33 mouse cellular contexts compared by ENCODE assay signal in the genomic region with DNA sequence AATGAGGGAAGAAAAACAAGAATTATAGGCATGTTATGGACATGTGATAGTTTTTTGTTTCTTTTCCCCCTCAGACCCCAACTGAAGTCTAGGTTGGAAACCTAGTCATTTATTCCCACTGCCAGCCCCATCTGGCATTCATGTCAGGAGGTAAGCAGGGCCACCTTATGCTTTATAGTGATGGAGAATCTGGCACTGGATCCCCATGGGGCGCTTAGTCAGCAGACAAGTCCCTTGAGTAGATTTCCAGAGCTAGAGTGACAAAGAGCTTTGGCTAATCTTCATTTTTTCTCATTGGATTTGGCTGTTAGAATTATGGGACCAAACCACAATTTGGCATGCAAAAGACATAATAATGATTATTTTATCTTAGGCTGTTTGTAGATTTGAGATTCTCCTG.
DNase-seq lines count a peak whose midpoint lies in the region; ATAC-seq and TF ChIP-seq lines count a peak whose summit lies in the region.
"Had no signal": no experiment of that assay in that cellular context is flagged by ENCODE, and none has a peak within 500 bp of the region (broad histone marks: within the 10 kb centered on the region; RNA-seq: fewer than 3 reads in every experiment).

No protein-coding gene starts in this region.

- no peak overlapping the region for H3K4me2 ChIP-seq in midbrain, embryonic 14.5 days (ENCODE audit: low read length)
- no peak overlapping the region for H3K4me2 ChIP-seq in midbrain, embryonic 16.5 days (ENCODE audit: low read length)
- H3K4me2 ChIP-seq in heart, embryonic 12.5 days = no peak overlapping the region
- H3K4me2 ChIP-seq: embryonic facial prominence, embryonic 12.5 days; forebrain, embryonic 15.5 days; heart, embryonic 11.5 days; hindbrain, embryonic 15.5 days; limb, embryonic 13.5 days; liver, embryonic 11.5 days; lung, embryonic 15.5 days; midbrain, embryonic 13.5 days; neural tube, embryonic 12.5 days had no signal

- no peak for ATAC-seq in midbrain, embryonic 14.5 days (ENCODE audit: low FRiP score, low TSS enrichment)
- no peak for ATAC-seq in midbrain, embryonic 16.5 days
- no peak for ATAC-seq in heart, embryonic 12.5 days (ENCODE audit: insufficient number of reproducible peaks, low FRiP score)
- ATAC-seq: CD4-positive, CD25-positive, alpha-beta regulatory T cell, adult 4 months; forebrain, embryonic 15.5 days; midbrain, embryonic 13.5 days had no signal

- no peaks in the 10 kb centered on the region for H3K27me3 ChIP-seq in midbrain, embryonic 14.5 days (ENCODE audit: control insufficient read depth, insufficient read depth, low read length)
- no peaks in the 10 kb centered on the region for H3K27me3 ChIP-seq in midbrain, embryonic 16.5 days (ENCODE audit: control insufficient read depth, insufficient read depth, low read depth, low read length)
- H3K27me3 ChIP-seq in cerebellum, adult 2 months (ENCODE audit: control insufficient read depth, insufficient read depth, low read length) = no peaks in the 10 kb centered on the region
- H3K27me3 ChIP-seq in heart, embryonic 12.5 days (replicated peaks) = no peaks in the 10 kb centered on the region
- H3K27me3 ChIP-seq in hindbrain, embryonic 10.5 days (ENCODE audit: insufficient read depth, poor library complexity, severe bottlenecking) = no peaks in the 10 kb centered on the region
- H3K27me3 ChIP-seq: embryonic facial prominence, embryonic 12.5 days; forebrain, embryonic 15.5 days; hindbrain, embryonic 15.5 days; limb, embryonic 13.5 days; lung, embryonic 15.5 days; megakaryocyte, embryonic 14.5 days; midbrain, embryonic 13.5 days; neural tube, embryonic 12.5 days had no signal

- H3K4me1 ChIP-seq in midbrain, embryonic 14.5 days (ENCODE audit: control insufficient read depth, insufficient read depth, low read length) = no peaks in the 10 kb centered on the region
- no peaks in the 10 kb centered on the region for H3K4me1 ChIP-seq in midbrain, embryonic 16.5 days (ENCODE audit: control insufficient read depth, insufficient read depth, low read length)
- H3K4me1 ChIP-seq in cerebellum, adult 2 months (ENCODE audit: control insufficient read depth, insufficient read depth, low read length) = no peaks in the 10 kb centered on the region
- H3K4me1 ChIP-seq in heart, embryonic 12.5 days (replicated peaks) = no peaks in the 10 kb centered on the region
- no peaks in the 10 kb centered on the region for H3K4me1 ChIP-seq in hindbrain, embryonic 10.5 days (replicated peaks)
- H3K4me1 ChIP-seq: embryonic facial prominence, embryonic 12.5 days; forebrain, embryonic 10.5 days; forebrain, embryonic 15.5 days; hindbrain, embryonic 15.5 days; limb, embryonic 13.5 days; lung, embryonic 15.5 days; megakaryocyte, embryonic 14.5 days; midbrain, embryonic 13.5 days; neural tube, embryonic 12.5 days had no signal

- no peak overlapping the region for H3K9ac ChIP-seq in midbrain, embryonic 14.5 days (replicated peaks; ENCODE audit: low read length)
- no peak overlapping the region for H3K9ac ChIP-seq in midbrain, embryonic 16.5 days (ENCODE audit: low read depth, low read length)
- no peak overlapping the region for H3K9ac ChIP-seq in heart, embryonic 12.5 days
- H3K9ac ChIP-seq: embryonic facial prominence, embryonic 12.5 days; forebrain, embryonic 15.5 days; hindbrain, embryonic 15.5 days; limb, embryonic 13.5 days; lung, embryonic 15.5 days; midbrain, embryonic 13.5 days; neural tube, embryonic 12.5 days had no signal

- no peak for TF ChIP-seq POLR2A in brain, embryonic 14.5 days (IDR thresholded peaks at IDR 0.05; ENCODE audit: borderline replicate concordance, extremely low read depth, insufficient read depth, insufficient read length, poor library complexity, severe bottlenecking)
- no peak for TF ChIP-seq POLR2A in cerebellum, adult 2 months (IDR thresholded peaks at IDR 0.05; ENCODE audit: borderline replicate concordance, insufficient read depth, low read length)

- H3K4me3 ChIP-seq in midbrain, embryonic 14.5 days (replicated peaks; ENCODE audit: low read depth, low read length) = no peak overlapping the region
- no peak overlapping the region for H3K4me3 ChIP-seq in midbrain, embryonic 16.5 days (ENCODE audit: low read depth, low read length)
- H3K4me3 ChIP-seq in cerebellum, adult 2 months (replicated peaks; ENCODE audit: insufficient read depth, low read depth, low read length) = no peak overlapping the region
- H3K4me3 ChIP-seq in heart, embryonic 12.5 days = no peak overlapping the region
- no peak overlapping the region for H3K4me3 ChIP-seq in hindbrain, embryonic 10.5 days
- H3K4me3 ChIP-seq: embryonic facial prominence, embryonic 12.5 days; forebrain, embryonic 10.5 days; forebrain, embryonic 15.5 days; gastrocnemius, adult 2 months; hindbrain, embryonic 15.5 days; limb, embryonic 13.5 days; lung, embryonic 15.5 days; megakaryocyte, embryonic 14.5 days; midbrain, embryonic 13.5 days; myocyte; neural tube, embryonic 12.5 days had no signal

- no peak for TF ChIP-seq CTCF in brain, embryonic 14.5 days (IDR thresholded peaks at IDR 0.05; ENCODE audit: borderline replicate concordance, extremely low read depth, insufficient read depth, insufficient read length)
- no peak for TF ChIP-seq CTCF in cerebellum, adult 2 months (IDR thresholded peaks at IDR 0.05; ENCODE audit: borderline replicate concordance, insufficient read depth, low read depth, low read length)

- H3K27ac ChIP-seq in midbrain, embryonic 14.5 days (replicated peaks; ENCODE audit: low read depth, low read length) = no peak overlapping the region
- H3K27ac ChIP-seq in midbrain, embryonic 16.5 days (ENCODE audit: low read length) = no peak overlapping the region
- H3K27ac ChIP-seq in cerebellum, adult 2 months (ENCODE audit: insufficient read depth, low read length) = peak overlapping the region; percentile 39; the same call in 1 of the 2 replicates
- no peak overlapping the region for H3K27ac ChIP-seq in heart, embryonic 12.5 days (ENCODE audit: poor library complexity, severe bottlenecking)
- H3K27ac ChIP-seq in hindbrain, embryonic 10.5 days = no peak overlapping the region
- H3K27ac ChIP-seq: embryonic facial prominence, embryonic 12.5 days; forebrain, embryonic 10.5 days; forebrain, embryonic 15.5 days; gastrocnemius, adult 2 months; hindbrain, embryonic 15.5 days; kidney, postnatal 0 days; limb, embryonic 13.5 days; lung, embryonic 15.5 days; midbrain, embryonic 13.5 days; neural tube, embryonic 12.5 days had no signal

- WGBS in midbrain, embryonic 14.5 days = 78% methylated on average over 1 of the region's 1 CpGs
- 52% methylated on average over 1 of the region's 1 CpGs for WGBS in midbrain, embryonic 16.5 days
- WGBS in cerebellum, adult 2 months = 32% methylated on average over 1 of the region's 1 CpGs
- WGBS in heart, embryonic 12.5 days = 43% methylated on average over 1 of the region's 1 CpGs
- 70% methylated on average over 1 of the region's 1 CpGs for WGBS in hindbrain, embryonic 10.5 days

- DNase-seq in midbrain, embryonic 14.5 days = peak; percentile 0
- DNase-seq in brain, embryonic 14.5 days (ENCODE audit: low read depth) = peak; percentile 4
- peak; percentile 28 to 64 for DNase-seq in cerebellum, adult 2 months
- peak; percentile 12 to 18 for DNase-seq in cerebellum, postnatal 14 days
- DNase-seq in lung, postnatal 25 days (ENCODE audit: low spot score) = no peak
- no peak for DNase-seq in hindbrain, embryonic 10.5 days (ENCODE audit: low spot score)
- DNase-seq: adrenal gland, postnatal 25 days; embryo, embryonic 11 days; gastrocnemius, adult 2 months; gastrocnemius, postnatal 36 days; heart, adult 18-20 months; heart, postnatal 4 days; kidney, adult 18-20 months; kidney, postnatal 4 days; layer of hippocampus, adult 9-11 months; lung, postnatal 36 days; right cerebral cortex, postnatal 14 days had no signal

- no peaks in the 10 kb centered on the region for H3K36me3 ChIP-seq in midbrain, embryonic 14.5 days (ENCODE audit: control insufficient read depth, insufficient read depth, low read length)
- no peaks in the 10 kb centered on the region for H3K36me3 ChIP-seq in midbrain, embryonic 16.5 days (ENCODE audit: control insufficient read depth, insufficient read depth, low read length)
- no peaks in the 10 kb centered on the region for H3K36me3 ChIP-seq in heart, embryonic 12.5 days
- no peaks in the 10 kb centered on the region for H3K36me3 ChIP-seq in hindbrain, embryonic 10.5 days
- H3K36me3 ChIP-seq: embryonic facial prominence, embryonic 12.5 days; forebrain, embryonic 10.5 days; forebrain, embryonic 15.5 days; hindbrain, embryonic 15.5 days; limb, embryonic 13.5 days; lung, embryonic 15.5 days; midbrain, embryonic 13.5 days; neural tube, embryonic 12.5 days had no signal

- H3K9me3 ChIP-seq in midbrain, embryonic 14.5 days (ENCODE audit: control insufficient read depth, low read length) = no peaks in the 10 kb centered on the region
- H3K9me3 ChIP-seq in midbrain, embryonic 16.5 days (replicated peaks; ENCODE audit: control insufficient read depth, low read length, poor library complexity, severe bottlenecking) = no peaks in the 10 kb centered on the region
- H3K9me3 ChIP-seq in heart, embryonic 12.5 days (replicated peaks) = no peaks in the 10 kb centered on the region
- no peaks in the 10 kb centered on the region for H3K9me3 ChIP-seq in hindbrain, embryonic 10.5 days
- H3K9me3 ChIP-seq: embryonic facial prominence, embryonic 12.5 days; forebrain, embryonic 10.5 days; forebrain, embryonic 15.5 days; hindbrain, embryonic 15.5 days; limb, embryonic 13.5 days; lung, embryonic 15.5 days; megakaryocyte, embryonic 14.5 days; midbrain, embryonic 13.5 days; neural tube, embryonic 12.5 days had no signal

Comparison
In these comparisons a context has a peak if more than half of its experiments do, and no peak if none do; other contexts are left out.
1. DNase-seq: peak in midbrain, embryonic 14.5 days (single experiment), brain, embryonic 14.5 days (single experiment), cerebellum, adult 2 months (2 of 2) and cerebellum, postnatal 14 days (2 of 2); none in lung, postnatal 25 days (single experiment) and hindbrain, embryonic 10.5 days (single experiment).